Mouse (Mus musculus) lung, embryonic 14.5 days (tissue): ENCODE results near the gene Hs6st2. TPM values are rescaled to one million over a fixed set of nuclear protein-coding genes. Genes with fewer than 3 reads are reported as not detected.

ENCODE experiments used
- ATAC-seq: fragments of 200-750 bp; cut with Nextera tagmentation; 2 replicates; pipeline ENCODE4 v1.8.0; 2017; ENCODE audit warnings: mild to moderate bottlenecking, moderate TSS enrichment, moderate library complexity; ENCODE audit not compliant: insufficient read depth
- DNase-seq: peaks from one replicate; pipeline ENCODE4 v3.0.0-alpha.2; 2015
- H3K27ac ChIP-seq: fragments of 300-500 bp; sonication (generic); 2 replicates; pipeline ENCODE4 v1.5.1; 2014; ENCODE audit warnings: low read depth, mild to moderate bottlenecking, moderate library complexity
- H3K27me3 ChIP-seq: fragments of 300-500 bp; sonication (generic); 2 replicates; pipeline ENCODE4 v1.6.1; 2014; ENCODE audit warnings: low read length, control low read depth; ENCODE audit not compliant: insufficient read depth
- H3K36me3 ChIP-seq: fragments of 300-500 bp; sonication (generic); 2 replicates; pipeline ENCODE4 v1.6.1; 2014; ENCODE audit warnings: control low read depth; ENCODE audit not compliant: insufficient read depth
- H3K4me1 ChIP-seq: fragments of 300-500 bp; sonication (generic); 2 replicates; pipeline ENCODE4 v1.6.1; 2014; ENCODE audit warnings: antibody characterized with exemption, control low read depth; ENCODE audit not compliant: insufficient read depth
- H3K4me2 ChIP-seq: fragments of 300-500 bp; sonication (generic); 2 replicates; pipeline ENCODE4 v1.6.1; 2014; ENCODE audit warnings: mild to moderate bottlenecking
- H3K4me3 ChIP-seq: fragments of 300-500 bp; sonication (generic); 2 replicates; pipeline ENCODE4 v1.5.1; 2014; ENCODE audit warnings: low read depth, low read length
- H3K9ac ChIP-seq: fragments of 300-500 bp; sonication (generic); 2 replicates; pipeline ENCODE4 v1.6.1; 2014
- H3K9me3 ChIP-seq: fragments of 300-500 bp; sonication (generic); 2 replicates; pipeline ENCODE4 v1.6.1; 2016; ENCODE audit warnings: low read depth, low read length, control low read depth
- CTCF ChIP-seq: IDR thresholded peaks from 2 replicates; pipeline ENCODE4 v1.5.1; 2016; ENCODE audit warnings: antibody characterized with exemption, low read depth
- WGBS: fragments of 180-500 bp; shearing (Covaris S2); extraction: QIAGEN DNeasy Blood & Tissue Kit; methylation state at CpG from one replicate; pipeline ENCODE4 v1.1.7; 2014; 5-methylcytosine and 5-hydroxymethylcytosine counted together
- polyA plus RNA-seq: library from polyadenylated mRNA; unstranded; fragments of >200 nt; fragmentation: Nextera tagmentation; extraction: Ambion mirVana; gene quantifications from 2 replicates; pipeline ENCODE4 v1.2.1, GENCODE M21; 2014

Hs6st2 gene
- polyA plus RNA-seq, 1 experiment from 2014 or later, result 17.5 TPM

- H3K27ac ChIP-seq, result no peak overlapping the region
- no peak overlapping the region for H3K4me3 ChIP-seq
- no peak overlapping the region for H3K4me2 ChIP-seq
- no peaks in the 10 kb centered on the region for H3K9me3 ChIP-seq
- WGBS, result 55% methylated on average over 3 of the region's 3 CpGs
- no peak for ATAC-seq
- H3K4me1 ChIP-seq, result no peaks in the 10 kb centered on the region
- H3K9ac ChIP-seq, result no peak overlapping the region
- H3K36me3 ChIP-seq, result no peaks in the 10 kb centered on the region
- TF ChIP-seq CTCF, result no peak
- no peaks in the 10 kb centered on the region for H3K27me3 ChIP-seq
- DNase-seq, result no peak
Measured at GRCm38 (mm10) chrX:51684336-51685056, 2.8 kb upstream of the Hs6st2 start.

- no peaks in the 10 kb centered on the region for H3K27me3 ChIP-seq
- H3K9ac ChIP-seq, result peak overlapping the region; percentile 52
- no peak overlapping the region for H3K27ac ChIP-seq
- WGBS, result 7% methylated on average over 43 of the region's 43 CpGs
- peak overlapping the region; percentile 77 for H3K4me2 ChIP-seq
- H3K4me3 ChIP-seq, result peak overlapping the region; percentile 48
- DNase-seq (peak; percentile 65), ATAC-seq (peak; percentile 81)
- H3K36me3 ChIP-seq, result no peaks in the 10 kb centered on the region
- no peaks in the 10 kb centered on the region for H3K4me1 ChIP-seq
- H3K9me3 ChIP-seq, result no peaks in the 10 kb centered on the region
- TF ChIP-seq CTCF, result no peak; the same call in 1 of the 2 replicates
Measured at GRCm38 (mm10) chrX:51681170-51681667, 437 bp downstream of the Hs6st2 start.

GRCm38 (mm10) chrX:51680428-51681169 lies 1.1 kb downstream of the Hs6st2 start:
- no peaks in the 10 kb centered on the region for H3K9me3 ChIP-seq
- H3K4me3 ChIP-seq, result peak overlapping the region; percentile 48
- H3K27me3 ChIP-seq, result no peaks in the 10 kb centered on the region
- H3K4me1 ChIP-seq, result no peaks in the 10 kb centered on the region
- 13% methylated on average over 52 of the region's 70 CpGs for WGBS
- DNase-seq (peak; percentile 63), ATAC-seq (peak; percentile 76)
- TF ChIP-seq CTCF, result no peak
- no peak overlapping the region for H3K27ac ChIP-seq
- H3K4me2 ChIP-seq, result peak overlapping the region; percentile 77
- no peaks in the 10 kb centered on the region for H3K36me3 ChIP-seq
- H3K9ac ChIP-seq, result peak overlapping the region; percentile 52

GRCm38 (mm10) chrX:51679601-51680427 lies 1.8 kb downstream of the Hs6st2 start:
- peak; percentile 59 for DNase-seq
- Histone ChIP-seq H3K36me3 (no peaks in the 10 kb centered on the region), H3K9ac (peak overlapping the region; percentile 52; the same call in 1 of the 2 replicates), H3K4me1 (no peaks in the 10 kb centered on the region), H3K4me2 (peak overlapping the region; percentile 77), H3K27ac (no peak overlapping the region), H3K27me3 (no peaks in the 10 kb centered on the region), H3K4me3 (peak overlapping the region; percentile 48), H3K9me3 (no peaks in the 10 kb centered on the region)
- ATAC-seq, result peak; percentile 52; the same call in 1 of the 2 replicates
- no peak for TF ChIP-seq CTCF
- 14% methylated on average over 46 of the region's 46 CpGs for WGBS

GRCm38 (mm10) chrX:51658236-51658635 lies 23.4 kb downstream of the Hs6st2 start:
- no peak overlapping the region for H3K9ac ChIP-seq
- H3K4me2 ChIP-seq, result no peak overlapping the region
- no peak for TF ChIP-seq CTCF
- ATAC-seq, result no peak
- no peak overlapping the region for H3K4me3 ChIP-seq
- H3K27ac ChIP-seq, result no peak overlapping the region
- no peaks in the 10 kb centered on the region for H3K9me3 ChIP-seq
- DNase-seq, result no peak
- H3K27me3 ChIP-seq, result no peaks in the 10 kb centered on the region
- H3K4me1 ChIP-seq, result no peaks in the 10 kb centered on the region
- 50% methylated on average over 2 of the region's 2 CpGs for WGBS
- no peaks in the 10 kb centered on the region for H3K36me3 ChIP-seq

GRCm38 (mm10) chrX:51642661-51643257 lies 38.9 kb downstream of the Hs6st2 start:
- TF ChIP-seq CTCF, result no peak
- Histone ChIP-seq H3K36me3 (no peaks in the 10 kb centered on the region), H3K4me3 (no peak overlapping the region), H3K27me3 (no peaks in the 10 kb centered on the region), H3K4me1 (no peaks in the 10 kb centered on the region), H3K9ac (no peak overlapping the region), H3K9me3 (no peaks in the 10 kb centered on the region), H3K4me2 (no peak overlapping the region), H3K27ac (no peak overlapping the region)
- ATAC-seq (no peak), DNase-seq (no peak)
- 76% methylated on average over 3 of the region's 3 CpGs for WGBS
